Mouse (Mus musculus) CH12.LX (cell line): Measurements from ENCODE around the gene E330017A01Rik.

Experiments used
- CHD1 ChIP-seq: IDR thresholded peaks from 2 replicates; pipeline ENCODE4 v1.6.1; 2012; ENCODE audit warnings: low read depth, low read length, improper control_type of control experiment, inconsistent platforms
- CTCF ChIP-seq, 2 experiments: IDR thresholded peaks in 1 of 2; conservative IDR thresholded peaks in 1 of 2; 2 replicates each; pipeline ENCODE4 v1.5.1; 2011 to 2012; ENCODE audit warnings: low read depth in 2 of 2, low read length in 2 of 2, improper control_type of control experiment in 1 of 2, inconsistent platforms in 1 of 2, mild to moderate bottlenecking in 1 of 2, moderate library complexity in 1 of 2
- EP300 ChIP-seq: IDR thresholded peaks from 2 replicates; pipeline ENCODE4 v1.6.1; 2011; ENCODE audit warnings: low read length, improper control_type of control experiment
- JUND ChIP-seq: conservative IDR thresholded peaks from 2 replicates; pipeline ENCODE4 v1.6.1; 2011; ENCODE audit warnings: low read depth, low read length, improper control_type of control experiment
- MAX ChIP-seq: IDR thresholded peaks from 2 replicates; pipeline ENCODE4 v1.6.1; 2011; ENCODE audit warnings: low read length, improper control_type of control experiment
- MAZ ChIP-seq: IDR thresholded peaks from 2 replicates; pipeline ENCODE4 v1.6.1; 2012; ENCODE audit warnings: low read depth, mild to moderate bottlenecking, inconsistent platforms, low read length, improper control_type of control experiment, moderate library complexity
- MYC ChIP-seq: IDR thresholded peaks from 2 replicates; pipeline ENCODE4 v1.6.1; 2011; ENCODE audit warnings: low read depth, mild to moderate bottlenecking, improper control_type of control experiment, low read length
- NELFE ChIP-seq: IDR thresholded peaks from 2 replicates; pipeline ENCODE4 v1.6.1; 2011; ENCODE audit warnings: low read depth, low read length, improper control_type of control experiment
- NRF1 ChIP-seq: IDR thresholded peaks from 2 replicates; pipeline ENCODE4 v1.6.1; 2014; ENCODE audit warnings: low read depth, mild to moderate bottlenecking, inconsistent platforms, low read length, improper control_type of control experiment, moderate library complexity
- POLR2A ChIP-seq: IDR thresholded peaks from 2 replicates; pipeline ENCODE4 v1.6.1; 2011; ENCODE audit warnings: low read depth, mild to moderate bottlenecking, improper control_type of control experiment, low read length
- RCOR1 ChIP-seq: conservative IDR thresholded peaks from 2 replicates; pipeline ENCODE4 v1.6.1; 2012; ENCODE audit warnings: low read depth, mild to moderate bottlenecking, inconsistent platforms, low read length, improper control_type of control experiment
- SIN3A ChIP-seq: IDR thresholded peaks from 2 replicates; pipeline ENCODE4 v1.6.1; 2012; ENCODE audit warnings: low read length, improper control_type of control experiment, inconsistent platforms
- SMC3 ChIP-seq: IDR thresholded peaks from 2 replicates; pipeline ENCODE4 v1.6.1; 2011; ENCODE audit warnings: low read depth, low read length, improper control_type of control experiment
- TCF12 ChIP-seq: IDR thresholded peaks from 2 replicates; pipeline ENCODE4 v1.6.1; 2014; ENCODE audit warnings: low read depth, mild to moderate bottlenecking, inconsistent platforms, low read length, improper control_type of control experiment

DNA sequence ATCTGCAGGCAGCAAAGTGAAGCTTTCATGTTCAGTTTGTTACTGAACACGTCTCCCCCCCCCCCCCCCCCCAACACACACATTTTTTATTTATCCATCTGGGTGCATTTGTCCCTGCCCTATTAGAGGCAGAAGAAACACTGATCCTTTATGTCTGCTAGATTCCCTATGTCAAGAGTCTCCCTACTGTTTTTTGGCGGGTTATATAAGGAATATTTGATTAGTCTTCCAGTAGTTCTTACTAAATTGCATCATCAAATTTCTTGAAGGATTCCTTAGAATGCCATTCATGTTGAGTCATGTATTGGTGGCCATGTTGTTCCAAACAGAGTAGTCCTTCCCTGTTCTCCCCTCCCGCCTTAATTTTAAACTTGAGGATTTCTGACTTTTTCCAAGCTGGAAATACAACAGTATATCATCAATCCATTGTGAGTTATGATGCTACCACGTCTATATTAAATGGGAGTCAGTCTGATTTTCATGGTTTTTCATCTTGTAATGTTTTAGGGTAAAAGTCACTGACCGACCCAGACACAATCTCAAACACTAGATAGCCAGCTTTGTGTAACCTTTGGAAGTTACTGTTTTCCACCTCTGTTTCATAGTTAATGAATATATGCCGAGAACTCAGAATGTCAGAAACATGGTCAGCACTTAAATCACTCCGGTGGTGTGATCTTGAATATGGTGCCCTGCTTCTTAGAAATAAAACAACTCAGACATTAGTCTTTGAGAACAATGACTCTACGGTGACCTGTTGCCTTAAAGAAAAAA, 32.9 kb upstream of the E330017A01Rik start:
- no peak for TF ChIP-seq NRF1
- TF ChIP-seq MYC = no peak
- no peak for TF ChIP-seq SMC3
- no peak for TF ChIP-seq MAX
- TF ChIP-seq MAZ = no peak
- TF ChIP-seq CTCF (conservative IDR thresholded peaks at IDR 0.05 in 1 of 2, IDR thresholded peaks at IDR 0.05 in 1 of 2; ENCODE audit: low read depth in 2 of 2, low read length in 2 of 2) = no peak
- TF ChIP-seq EP300 = no peak
- no peak for TF ChIP-seq POLR2A
- no peak for TF ChIP-seq NELFE
- no peak for TF ChIP-seq RCOR1
- TF ChIP-seq CHD1 = peak; percentile 67; the same call in 1 of the 2 replicates
- TF ChIP-seq JUND = no peak
- no peak for TF ChIP-seq TCF12
- peak; percentile 63 for TF ChIP-seq SIN3A
